Mouse (Mus musculus): Measurements from ENCODE around the gene Spem1. TPM values are rescaled to one million over a fixed set of nuclear protein-coding genes. Genes with fewer than 3 reads are reported as not detected.

Gene Spem1
- total RNA-seq, 2 experiments from 2014 or later: 0.34 to 0.73 TPM

DNA sequence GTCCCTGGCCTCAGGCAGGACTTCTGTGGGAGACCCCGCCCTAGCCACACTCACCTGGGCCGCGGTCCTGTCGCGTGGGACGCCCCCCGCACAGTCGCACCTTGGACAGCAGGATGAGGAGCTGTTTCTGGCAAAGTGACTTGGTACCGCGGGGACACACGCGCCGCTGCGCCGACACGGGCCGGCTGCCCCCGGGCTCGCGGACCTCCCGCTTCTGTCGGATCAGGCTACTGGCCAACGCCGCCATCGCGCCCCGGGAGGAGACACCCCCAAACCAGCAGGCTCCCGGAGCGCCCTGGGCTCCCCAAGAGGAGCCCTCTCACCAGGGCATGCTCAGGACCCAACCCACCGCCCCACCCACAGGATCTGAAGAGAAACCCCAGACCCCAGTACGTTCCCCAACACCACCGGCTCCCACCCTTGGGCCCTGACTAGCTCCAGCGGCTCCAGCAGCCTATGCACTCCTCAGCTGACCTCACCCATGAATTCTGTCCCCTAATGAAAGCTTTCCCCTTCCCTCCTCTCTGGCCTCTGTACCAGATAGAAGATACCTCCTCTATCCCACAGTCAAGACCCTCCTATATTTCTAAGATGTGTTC is 20.5 kb downstream of the Spem1 start, which contains the start of gene Fgf11:
Gene Fgf11 (minus strand): TSS at position 479 of the 599 bp plus-strand sequence.
- DNase-seq (ENCODE audit: extremely low spot score in 1 of 2, low spot score in 1 of 2): no peak

DNA sequence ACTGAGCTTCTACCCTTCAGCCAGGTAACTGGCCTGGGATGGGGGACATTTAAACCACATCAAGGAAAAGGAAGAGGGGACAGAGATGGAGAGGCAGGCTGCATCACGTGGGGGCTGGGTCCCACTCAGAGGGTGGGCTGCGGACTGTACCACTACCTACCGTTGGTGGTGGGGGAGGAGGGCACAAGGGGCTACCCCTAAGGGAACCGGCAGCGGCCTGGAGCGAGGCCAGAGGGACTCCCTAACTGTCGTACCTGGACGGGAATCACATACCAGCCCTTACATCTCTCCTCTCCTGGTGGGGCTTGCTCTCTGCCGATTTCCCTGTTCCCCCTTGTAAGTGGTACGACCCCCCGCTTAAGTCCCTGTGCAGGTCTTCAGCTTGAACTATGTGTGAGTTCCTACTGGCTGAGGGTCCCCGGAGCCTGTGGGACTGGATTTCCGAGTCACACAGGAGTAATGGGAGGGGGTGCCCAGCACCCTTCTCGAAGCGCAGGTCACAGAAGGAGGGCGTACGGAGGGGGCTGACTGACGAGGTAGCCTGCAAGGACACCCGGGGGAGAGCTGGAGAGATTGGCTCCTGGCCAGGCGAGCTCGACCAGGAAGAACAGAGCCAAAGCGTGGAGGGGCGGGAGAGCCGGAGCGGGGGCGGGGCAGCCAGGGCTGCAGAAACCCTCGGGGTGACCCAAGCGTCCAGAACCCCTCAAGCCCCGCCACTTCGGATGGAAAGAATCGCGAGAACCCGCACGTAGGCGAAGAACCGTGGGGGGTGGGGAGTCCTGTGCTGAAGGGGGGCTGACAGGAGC is 21.4 kb downstream of the Spem1 start:
- DNase-seq (ENCODE audit: extremely low spot score in 1 of 2, low spot score in 1 of 2): peak; percentile 40 to 47

DNA sequence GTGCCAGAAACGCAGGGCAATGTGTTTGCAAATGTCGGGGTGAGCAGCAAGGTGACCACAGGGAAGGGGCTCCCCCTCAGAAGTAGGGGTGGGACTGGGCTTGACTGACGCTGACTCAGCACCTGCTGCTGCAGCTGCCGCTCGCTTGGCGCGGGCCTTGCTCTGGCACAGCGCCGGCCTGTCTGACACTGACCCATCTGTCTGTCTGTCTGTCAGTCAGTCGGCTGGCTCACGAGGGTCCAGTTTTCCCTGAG is 21.9 kb downstream of the Spem1 start:
- DNase-seq (ENCODE audit: extremely low spot score in 1 of 2, low spot score in 1 of 2): peak in 1 of 2 experiments; percentile 46

DNA sequence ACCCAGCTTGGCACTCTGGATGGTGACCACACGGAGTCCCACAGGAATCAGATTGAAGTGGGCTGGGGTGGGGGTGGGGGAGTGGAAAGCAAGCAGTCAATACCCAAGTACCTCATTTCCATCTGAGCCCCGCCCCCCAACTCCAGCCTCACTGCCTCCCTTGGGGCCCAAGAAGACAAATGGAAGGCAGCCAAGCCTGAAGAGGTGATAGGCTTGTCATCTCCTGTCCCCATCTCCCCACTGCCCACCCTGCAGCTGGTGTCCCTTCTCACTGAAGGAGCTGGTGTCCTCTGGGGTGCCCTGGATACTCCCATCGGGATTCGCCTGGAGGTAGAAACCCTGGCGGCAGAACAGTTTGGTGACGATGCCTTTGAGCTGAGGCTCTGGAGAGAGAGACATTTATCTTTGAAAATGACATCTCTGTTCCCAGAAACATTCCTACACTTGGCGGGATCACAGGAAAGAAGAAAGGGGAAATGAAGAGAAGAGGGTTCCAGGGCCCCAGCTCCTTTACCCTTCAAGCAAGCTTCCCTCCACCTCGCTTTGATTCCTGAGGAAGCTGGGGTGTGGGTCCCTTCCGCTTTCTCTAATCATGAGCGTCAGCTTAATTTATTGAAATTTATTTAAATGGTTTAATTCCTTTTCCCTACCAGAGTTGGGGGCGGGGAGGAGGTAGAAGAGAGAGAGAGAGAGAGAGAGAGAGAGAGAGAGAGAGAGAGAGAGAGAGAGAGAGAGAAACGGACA is 22.4 kb downstream of the Spem1 start:
- DNase-seq (ENCODE audit: extremely low spot score in 1 of 2, low spot score in 1 of 2): no peak

DNA sequence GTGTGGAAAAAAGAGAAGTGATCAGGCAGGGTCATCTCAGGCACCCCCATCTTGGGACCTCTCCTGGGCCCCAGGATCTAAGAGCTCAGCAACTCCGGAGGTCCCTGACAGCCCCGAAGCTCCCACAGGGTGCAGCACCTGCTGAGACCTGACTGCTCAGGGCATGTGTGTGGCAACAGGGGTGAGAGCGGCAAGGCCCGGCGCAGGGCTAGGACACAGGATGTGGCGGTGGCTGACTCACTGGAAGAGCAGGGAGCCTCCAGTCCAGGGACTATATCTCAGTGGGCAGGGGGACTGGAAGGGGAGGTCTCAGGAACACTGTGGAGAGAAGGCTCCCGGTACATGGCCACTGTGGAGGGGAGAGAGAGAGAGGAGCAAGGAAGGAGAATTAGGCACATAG is 24.1 kb downstream of the Spem1 start:
- DNase-seq (ENCODE audit: extremely low spot score in 1 of 2, low spot score in 1 of 2): no peak

DNA sequence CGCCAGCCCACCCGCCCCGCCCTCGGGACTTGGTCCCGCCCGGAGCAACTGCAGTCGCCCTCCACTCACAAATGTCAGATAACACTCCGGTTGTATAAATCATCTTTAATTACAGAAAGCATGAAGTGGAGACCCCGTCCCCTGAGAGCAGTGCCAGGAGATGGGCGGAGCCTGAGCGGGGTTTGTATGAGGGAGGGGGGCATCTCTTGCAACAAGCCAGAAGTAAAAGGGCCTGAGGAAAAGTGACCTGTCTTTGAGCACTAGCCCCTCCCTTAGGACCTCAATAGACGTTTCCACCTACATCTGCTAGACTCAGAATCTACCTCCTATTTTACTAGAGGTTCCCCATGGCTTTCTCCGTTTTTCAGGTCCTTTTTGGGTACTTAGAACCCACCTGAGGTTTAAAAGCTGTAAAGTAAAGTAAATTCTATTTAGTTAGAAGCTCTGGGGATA is 26.0 kb downstream of the Spem1 start:
- no peak for DNase-seq (ENCODE audit: extremely low spot score in 1 of 2, low spot score in 1 of 2)

DNA sequence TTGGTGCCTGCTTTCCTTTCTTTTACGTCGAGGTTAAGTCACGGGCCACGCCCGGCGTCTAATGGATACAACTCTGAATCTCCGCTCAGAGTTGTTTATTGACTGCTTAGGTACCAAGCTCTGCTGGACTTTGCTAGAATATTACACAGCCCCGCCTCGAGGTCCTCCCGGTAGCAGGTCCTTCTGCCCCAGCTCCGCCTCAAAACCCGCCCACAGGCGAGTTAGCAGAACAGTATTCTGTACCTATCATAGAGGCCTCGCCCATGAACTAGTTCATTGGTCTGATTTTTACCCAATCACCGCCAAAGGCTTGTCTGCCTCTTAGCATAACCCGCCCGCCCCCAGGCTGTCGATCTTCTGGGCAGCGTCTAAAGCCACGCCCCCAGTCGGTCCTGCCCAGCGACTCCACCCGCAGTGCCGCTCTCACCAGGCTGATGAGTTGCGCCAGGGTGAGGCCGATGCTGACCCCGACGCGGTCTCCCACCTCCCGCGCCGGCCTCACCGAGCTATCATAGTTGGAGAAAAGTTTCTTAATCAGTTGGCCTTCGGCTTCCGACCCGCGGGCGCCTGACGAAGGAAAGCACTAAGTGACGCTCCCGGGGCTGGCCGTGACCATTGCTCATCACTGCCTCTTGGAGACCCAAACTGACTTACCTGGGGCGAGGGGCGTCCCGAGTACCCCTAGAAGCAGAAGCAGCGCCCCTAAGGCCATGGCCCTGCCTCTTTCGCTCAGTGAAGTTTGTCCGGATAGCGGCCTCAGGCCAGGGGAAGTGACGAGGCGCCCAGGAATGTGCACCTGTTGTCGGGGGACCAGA is 26.6 kb downstream of the Spem1 start, which contains the start of gene Chrnb1:
Gene Chrnb1 (minus strand): TSS at position 776 of the 815 bp plus-strand sequence.
- DNase-seq (ENCODE audit: extremely low spot score in 1 of 2, low spot score in 1 of 2): peak; percentile 67 to 72

DNA sequence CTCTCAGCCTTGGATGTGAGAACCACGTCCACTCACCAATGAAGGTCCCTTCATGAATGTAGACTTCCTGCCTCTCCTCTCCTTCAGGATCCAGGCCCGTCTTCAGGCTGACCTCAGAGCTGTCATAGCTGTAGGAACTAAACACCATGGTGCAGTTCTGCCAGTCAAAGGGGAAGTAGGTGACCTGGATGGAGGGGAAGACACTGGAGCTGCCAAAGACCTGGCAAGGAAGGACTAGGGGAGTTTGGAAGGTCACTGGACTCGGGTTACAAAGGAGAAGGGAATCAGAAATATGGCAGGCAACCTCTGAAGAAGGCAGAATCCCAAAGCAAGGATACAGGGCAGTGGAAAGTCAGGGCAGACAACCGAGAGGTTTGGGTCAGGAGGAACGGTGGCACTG is 28.6 kb downstream of the Spem1 start:
- DNase-seq (ENCODE audit: extremely low spot score in 1 of 2, low spot score in 1 of 2): no peak

DNA sequence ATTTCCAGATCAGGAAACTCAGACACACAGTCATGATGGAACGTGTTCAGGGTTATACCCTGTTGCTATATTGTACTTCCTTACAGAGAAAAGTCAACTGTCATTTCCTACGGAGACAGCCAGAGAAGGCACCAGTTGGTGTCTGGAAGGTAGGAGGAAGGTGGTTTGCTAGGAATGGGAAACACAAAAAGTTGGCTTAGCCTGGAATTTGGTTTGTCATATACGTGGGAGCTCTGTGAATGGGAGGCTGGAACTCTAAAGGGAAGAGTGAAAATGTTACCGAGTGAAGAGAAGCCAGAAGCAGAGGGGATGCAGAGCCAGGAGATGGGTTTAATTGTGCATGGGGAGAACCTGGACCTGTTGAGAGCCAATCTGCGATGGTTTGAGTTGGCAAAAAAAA is 30.6 kb downstream of the Spem1 start:
- DNase-seq (ENCODE audit: extremely low spot score in 1 of 2, low spot score in 1 of 2): no peak

DNA sequence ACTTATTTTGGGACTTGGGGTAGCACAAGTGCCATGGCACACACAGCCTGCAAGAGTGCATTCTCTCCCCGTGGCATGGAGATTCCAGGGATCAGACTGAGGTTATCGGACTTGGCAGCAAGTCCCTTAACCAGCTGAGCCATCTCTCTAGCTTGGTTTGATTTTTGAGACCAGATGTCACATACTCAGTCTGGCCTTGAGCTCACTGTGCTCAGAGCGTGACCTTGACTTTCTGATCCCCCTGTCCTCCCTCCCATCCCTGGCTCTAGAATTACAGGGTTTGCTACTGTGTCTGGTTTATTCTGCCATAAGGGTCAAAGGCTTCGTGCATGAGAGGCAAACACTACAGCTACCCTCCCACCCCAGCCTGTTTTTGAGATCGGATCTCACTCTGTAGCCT is 32.5 kb downstream of the Spem1 start:
- DNase-seq (ENCODE audit: extremely low spot score in 1 of 2, low spot score in 1 of 2): no peak

DNA sequence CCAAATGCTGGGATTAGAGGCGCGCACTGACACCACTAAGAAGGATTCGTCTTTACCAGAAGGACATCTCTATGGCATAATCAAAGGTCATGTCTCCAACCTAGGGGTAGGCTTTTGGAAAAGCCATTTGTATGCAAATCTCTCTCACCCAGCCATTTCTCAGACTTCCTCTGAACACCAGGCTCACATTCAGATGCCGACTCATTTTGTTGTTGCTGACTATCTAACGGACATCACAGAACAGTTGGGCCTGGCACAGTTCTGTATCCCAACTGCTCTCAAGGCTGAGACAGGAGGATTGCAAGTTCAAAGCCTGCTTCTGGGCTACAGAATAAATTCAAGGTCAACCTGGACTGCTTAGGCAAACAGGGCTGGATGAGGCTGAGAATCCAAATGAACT is 34.7 kb downstream of the Spem1 start:
- DNase-seq (ENCODE audit: extremely low spot score in 1 of 2, low spot score in 1 of 2): no peak

DNA sequence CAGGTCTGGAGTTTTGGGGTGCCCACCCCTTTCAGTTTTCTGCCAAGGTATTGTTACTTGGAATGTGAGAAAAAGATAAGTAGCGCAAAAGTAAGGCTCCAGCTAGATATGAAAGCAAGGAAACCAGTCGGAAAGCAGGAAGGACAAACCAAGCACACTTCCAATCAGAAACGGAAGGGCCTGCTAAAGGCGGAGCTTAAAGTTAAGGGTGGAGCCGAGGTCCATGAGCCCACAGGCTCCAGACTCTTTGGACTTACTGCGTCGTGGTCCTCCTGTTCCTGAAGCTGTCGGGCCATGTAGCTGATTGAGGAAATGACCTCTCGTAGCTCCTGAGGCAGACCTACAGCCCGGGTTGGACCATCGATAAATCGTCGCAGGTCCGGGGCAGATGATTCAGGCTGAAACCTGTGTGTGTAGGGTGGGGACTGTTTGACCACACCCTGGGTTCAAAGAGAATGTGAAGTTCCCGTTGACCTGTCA is 37.1 kb downstream of the Spem1 start:
- DNase-seq (ENCODE audit: extremely low spot score in 1 of 2, low spot score in 1 of 2): no peak

DNA sequence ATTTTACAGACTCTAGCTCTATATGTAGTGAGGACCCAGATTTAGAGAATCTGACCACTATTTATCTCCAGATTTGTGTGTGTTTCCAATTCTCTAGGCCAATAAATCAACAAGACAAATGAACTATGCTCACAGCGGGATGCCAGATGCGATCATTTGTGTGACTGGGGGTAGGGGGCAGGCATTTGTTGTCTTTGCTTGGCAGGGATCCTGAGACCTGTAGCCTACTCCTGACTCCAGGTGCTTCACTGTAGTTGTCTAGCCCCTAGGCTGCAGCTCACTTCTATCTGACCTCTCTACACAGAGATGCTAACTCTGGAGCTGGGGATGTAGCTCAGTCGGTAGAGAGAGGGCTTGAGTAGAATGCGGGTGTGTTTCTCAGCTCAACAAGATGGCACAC is 40.2 kb downstream of the Spem1 start:
- no peak for DNase-seq (ENCODE audit: extremely low spot score in 1 of 2, low spot score in 1 of 2)

DNA sequence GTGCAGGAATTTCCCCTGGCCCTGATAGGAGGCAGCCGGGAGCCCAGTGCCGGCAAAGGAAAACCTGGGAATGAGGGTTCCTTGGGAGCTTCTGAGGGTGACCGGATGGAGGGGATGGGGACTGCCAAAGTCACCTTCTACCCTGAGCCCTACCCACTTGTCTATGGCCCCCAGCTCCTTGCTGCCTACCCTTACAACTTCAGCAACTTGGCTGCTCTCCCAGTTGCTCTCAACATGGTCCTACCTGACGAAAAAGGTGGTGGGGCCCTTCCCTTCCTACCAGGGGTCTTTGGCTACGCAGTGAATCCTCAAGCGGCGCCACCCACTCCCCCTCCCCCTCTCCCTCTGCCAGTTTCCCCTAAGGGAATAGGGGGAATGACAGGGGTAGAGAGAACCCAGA is 43.0 kb downstream of the Spem1 start:
- DNase-seq (ENCODE audit: extremely low spot score in 1 of 2, low spot score in 1 of 2): no peak

DNA sequence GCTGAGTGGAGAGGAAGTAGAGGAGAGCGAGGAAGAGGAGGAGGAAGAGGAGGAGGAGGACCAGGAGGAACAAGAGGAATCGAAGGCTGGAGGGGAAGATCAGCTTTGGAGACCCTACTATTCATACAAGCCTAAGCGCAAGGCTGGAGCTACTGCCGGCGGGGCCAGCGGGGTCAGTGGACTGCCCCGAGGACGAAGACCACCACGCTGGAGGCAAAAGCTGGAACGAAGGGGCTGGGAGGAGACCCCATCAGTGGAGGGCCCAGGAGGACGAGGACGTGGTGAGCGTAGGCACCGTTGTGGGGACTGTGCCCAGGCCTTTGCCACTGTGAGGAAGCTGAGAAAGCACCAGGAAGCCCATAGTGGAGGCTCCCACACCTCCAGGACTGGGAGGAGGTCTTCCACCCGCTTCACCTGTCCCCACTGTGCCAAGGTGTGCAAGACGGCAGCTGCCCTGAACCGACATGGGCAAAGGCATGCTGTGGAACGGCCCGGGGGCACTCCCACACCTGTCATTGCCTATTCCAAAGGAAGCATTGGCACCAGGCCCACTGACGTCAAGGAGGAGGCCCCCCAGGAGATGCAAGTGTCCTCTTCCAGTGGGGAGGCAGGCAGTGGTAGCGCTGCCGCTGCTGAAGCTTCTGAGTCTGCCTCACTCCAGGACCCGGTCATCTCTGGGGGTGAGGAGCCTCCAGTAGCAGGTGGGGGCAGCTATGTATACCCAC is 43.6 kb downstream of the Spem1 start:
- DNase-seq (ENCODE audit: extremely low spot score in 1 of 2, low spot score in 1 of 2): no peak

DNA sequence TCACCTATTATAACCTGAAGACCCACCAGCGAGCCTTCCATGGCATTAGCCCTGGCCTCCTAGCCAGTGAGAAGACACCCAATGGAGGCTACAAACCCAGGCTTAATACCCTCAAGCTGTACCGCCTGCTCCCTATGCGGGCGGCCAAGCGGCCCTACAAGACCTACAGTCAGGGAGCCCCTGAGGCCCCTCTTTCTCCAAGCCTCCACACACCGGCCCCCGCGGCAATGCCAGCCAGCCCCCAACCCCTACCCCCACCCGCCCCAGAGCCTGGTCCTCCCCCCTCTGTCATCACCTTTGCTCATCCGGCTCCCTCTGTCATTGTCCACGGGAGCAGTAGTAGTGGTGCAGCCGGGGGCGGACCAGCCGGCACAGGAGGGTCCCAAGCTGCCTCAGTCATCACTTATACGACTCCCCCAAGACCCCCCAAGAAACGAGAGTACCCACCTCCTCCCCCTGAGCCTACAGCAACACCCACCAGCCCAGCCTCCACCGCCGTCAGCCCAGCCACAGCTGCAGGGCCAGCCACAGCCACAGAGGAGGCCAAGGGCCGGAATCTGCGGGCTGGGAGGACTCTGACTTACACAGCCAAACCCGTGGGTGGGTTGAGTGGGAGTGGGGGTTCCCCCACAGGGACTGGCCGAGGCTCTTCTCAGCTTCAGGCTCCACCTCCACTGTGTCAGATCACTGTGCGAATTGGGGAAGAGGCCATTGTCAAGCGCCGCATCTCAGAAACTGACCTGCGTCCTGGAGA is 44.3 kb downstream of the Spem1 start:
- DNase-seq (ENCODE audit: extremely low spot score in 1 of 2, low spot score in 1 of 2): no peak

DNA sequence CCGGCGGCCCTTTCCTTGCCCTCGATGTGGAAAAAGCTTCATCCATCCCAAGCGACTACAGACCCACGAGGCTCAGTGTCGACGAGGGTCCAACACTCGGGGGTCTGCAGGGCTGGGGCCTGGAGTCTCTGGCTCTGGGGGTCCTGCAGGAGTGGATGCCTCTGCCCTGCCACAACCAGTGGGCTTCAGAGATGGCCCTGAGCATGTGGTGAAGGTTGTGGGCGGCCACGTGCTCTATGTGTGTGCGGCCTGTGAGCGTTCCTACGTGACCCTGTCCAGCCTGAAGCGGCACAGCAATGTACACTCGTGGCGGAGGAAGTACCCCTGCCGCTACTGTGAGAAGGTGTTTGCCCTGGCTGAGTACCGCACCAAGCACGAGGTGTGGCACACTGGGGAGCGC is 45.5 kb downstream of the Spem1 start:
- DNase-seq (ENCODE audit: extremely low spot score in 1 of 2, low spot score in 1 of 2): no peak

DNA sequence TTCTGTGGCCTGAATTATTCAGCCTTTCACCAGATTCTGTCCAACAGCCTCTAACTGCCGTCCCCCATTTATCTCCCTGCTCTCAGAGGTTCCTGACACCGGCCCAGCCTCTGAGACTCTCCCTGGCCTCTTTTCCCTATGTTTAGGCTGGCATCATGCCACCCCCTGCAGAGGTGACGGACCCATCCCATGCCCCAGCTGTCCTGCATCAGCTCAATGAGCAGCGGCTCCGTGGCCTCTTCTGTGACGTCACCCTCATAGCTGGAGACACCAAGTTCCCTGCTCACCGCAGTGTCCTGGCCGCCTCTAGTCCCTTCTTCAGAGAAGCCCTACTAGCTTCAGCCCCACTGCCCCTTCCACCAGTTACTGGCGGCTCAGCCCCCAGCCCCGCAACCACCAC is 46.3 kb downstream of the Spem1 start:
- DNase-seq (ENCODE audit: extremely low spot score in 1 of 2, low spot score in 1 of 2): no peak

DNA sequence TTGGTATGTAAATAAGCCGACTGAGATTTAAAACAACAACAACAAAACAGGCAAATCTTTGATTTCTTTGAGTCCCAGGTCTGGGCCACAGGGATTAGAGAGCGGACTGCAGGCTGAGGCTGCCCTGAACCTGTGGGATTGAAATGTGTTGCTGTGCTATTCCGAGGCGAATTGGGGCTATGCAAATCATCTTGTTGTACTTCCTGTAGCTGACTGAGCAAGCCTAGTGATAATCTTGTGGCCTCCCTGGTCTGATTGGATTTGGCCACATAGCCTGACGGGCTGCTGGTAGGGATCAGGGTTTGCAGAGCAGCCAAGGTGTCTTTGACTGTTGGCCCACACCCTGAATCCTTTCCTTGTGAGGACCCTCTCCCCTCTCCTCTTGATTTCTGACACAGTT is 47.0 kb downstream of the Spem1 start:
- no peak for DNase-seq (ENCODE audit: extremely low spot score in 1 of 2, low spot score in 1 of 2)
